Mouse (Mus musculus) midbrain, embryonic 16.5 days (tissue): Measurements from ENCODE around the gene Zbtb3. TPM values are rescaled to one million over a fixed set of nuclear protein-coding genes. Genes with fewer than 3 reads are reported as not detected.

Experiments used
- ATAC-seq: fragments of 200-750 bp; cut with Nextera tagmentation; 2 replicates; pipeline ENCODE4 v1.8.0; 2017; ENCODE audit warnings: moderate TSS enrichment
- H3K27ac ChIP-seq: fragments of 300-500 bp; sonication (generic); 2 replicates; pipeline ENCODE4 v1.5.1; 2014; ENCODE audit warnings: mild to moderate bottlenecking, low read length, mixed read lengths
- H3K27me3 ChIP-seq: fragments of 300-500 bp; sonication (generic); 2 replicates; pipeline ENCODE4 v1.6.1; 2014; ENCODE audit warnings: low read depth, low read length, mixed read lengths; ENCODE audit not compliant: control insufficient read depth, insufficient read depth
- H3K36me3 ChIP-seq: fragments of 300-500 bp; sonication (generic); 2 replicates; pipeline ENCODE4 v1.6.1; 2014; ENCODE audit warnings: mild to moderate bottlenecking, low read length, moderate library complexity, mixed read lengths; ENCODE audit not compliant: control insufficient read depth, insufficient read depth
- H3K4me1 ChIP-seq: fragments of 300-500 bp; sonication (generic); 2 replicates; pipeline ENCODE4 v1.6.1; 2014; ENCODE audit warnings: mild to moderate bottlenecking, low read length, mixed read lengths; ENCODE audit not compliant: control insufficient read depth, insufficient read depth
- H3K4me2 ChIP-seq: fragments of 300-500 bp; sonication (generic); 2 replicates; pipeline ENCODE4 v1.6.1; 2014; ENCODE audit warnings: mild to moderate bottlenecking, low read length, mixed read lengths
- H3K4me3 ChIP-seq: fragments of 300-500 bp; sonication (generic); 2 replicates; pipeline ENCODE4 v1.5.1; 2014; ENCODE audit warnings: low read depth, mild to moderate bottlenecking, low read length, moderate library complexity, mixed read lengths
- H3K9ac ChIP-seq: fragments of 300-500 bp; sonication (generic); 2 replicates; pipeline ENCODE4 v1.6.1; 2014; ENCODE audit warnings: low read depth, low read length, mixed read lengths
- H3K9me3 ChIP-seq: fragments of 300-500 bp; sonication (generic); replicated peaks from 2 replicates; pipeline ENCODE4 v1.6.1; 2014; ENCODE audit warnings: mild to moderate bottlenecking, low read length, mixed read lengths; ENCODE audit not compliant: control insufficient read depth, poor library complexity, severe bottlenecking
- WGBS: fragments of 180-500 bp; shearing (Covaris S2); extraction: QIAGEN DNeasy Blood & Tissue Kit; methylation state at CpG from one replicate; pipeline ENCODE4 v1.1.7; 2014; 5-methylcytosine and 5-hydroxymethylcytosine counted together
- polyA plus RNA-seq: library from polyadenylated mRNA; unstranded; fragments of >200 nt; fragmentation: Nextera tagmentation; extraction: Ambion mirVana; gene quantifications from 2 replicates; pipeline ENCODE4 v1.2.1, GENCODE M21; 2015

Gene Zbtb3
- polyA plus RNA-seq, 1 experiment from 2014 or later: 7.6 TPM

GRCm38 (mm10) chr19:8790171-8790570 lies 12.2 kb upstream of the Zbtb3 start:
- Histone ChIP-seq H3K4me3 (no peak overlapping the region), H3K4me1 (peaks cover 14% of the 10 kb centered on the region), H3K9ac (no peak overlapping the region), H3K9me3 (no peaks in the 10 kb centered on the region), H3K4me2 (no peak overlapping the region), H3K27ac (no peak overlapping the region), H3K36me3 (peaks cover 24% of the 10 kb centered on the region), H3K27me3 (no peaks in the 10 kb centered on the region)
- 87% methylated on average over 7 of the region's 7 CpGs for WGBS
- no peak for ATAC-seq

GRCm38 (mm10) chr19:8798264-8798946 lies 4.0 kb upstream of the Zbtb3 start, which contains the start of gene Polr2g:
TSS of gene Polr2g (minus strand) at chr19:8798577.
- peak within 1 kb of the TSS; percentile 72 for H3K9ac ChIP-seq
- peaks cover 16% of the 10 kb centered on the region for H3K36me3 ChIP-seq
- ATAC-seq: peak; percentile 75
- peaks cover 25% of the 10 kb centered on the region for H3K4me1 ChIP-seq
- H3K4me3 ChIP-seq: peak within 1 kb of the TSS; percentile 68
- H3K27ac ChIP-seq: peak within 1 kb of the TSS; percentile 60
- H3K4me2 ChIP-seq: peak within 1 kb of the TSS; percentile 93
- no peaks in the 10 kb centered on the region for H3K9me3 ChIP-seq
- 2% methylated on average over 25 of the region's 25 CpGs for WGBS
- no peaks in the 10 kb centered on the region for H3K27me3 ChIP-seq

GRCm38 (mm10) chr19:8798947-8799315 lies 3.4 kb upstream of the Zbtb3 start:
- H3K27me3 ChIP-seq: no peaks in the 10 kb centered on the region
- ATAC-seq: no peak
- H3K9me3 ChIP-seq: no peaks in the 10 kb centered on the region
- H3K9ac ChIP-seq: no peak overlapping the region
- H3K4me1 ChIP-seq: peaks cover 26% of the 10 kb centered on the region
- H3K4me3 ChIP-seq: no peak overlapping the region
- H3K4me2 ChIP-seq: peak overlapping the region; percentile 93
- peaks cover 11% of the 10 kb centered on the region for H3K36me3 ChIP-seq
- H3K27ac ChIP-seq: no peak overlapping the region

GRCm38 (mm10) chr19:8803204-8803780 lies 937 bp downstream of the Zbtb3 start:
- Histone ChIP-seq H3K27ac (peak overlapping the region; percentile 95), H3K36me3 (peaks cover 7% of the 10 kb centered on the region), H3K4me2 (peak overlapping the region; percentile 67), H3K27me3 (no peaks in the 10 kb centered on the region), H3K9ac (peak overlapping the region; percentile 74; the same call in 1 of the 2 replicates), H3K4me3 (peak overlapping the region; percentile 70), H3K4me1 (peaks cover 14% of the 10 kb centered on the region), H3K9me3 (no peaks in the 10 kb centered on the region)
- 87% methylated on average over 9 of the region's 9 CpGs for WGBS
- no peak for ATAC-seq

- Histone ChIP-seq H3K9me3 (no peaks in the 10 kb centered on the region), H3K4me1 (peaks cover 14% of the 10 kb centered on the region), H3K9ac (no peak overlapping the region), H3K4me2 (no peak overlapping the region), H3K36me3 (peaks cover 7% of the 10 kb centered on the region), H3K27me3 (no peaks in the 10 kb centered on the region), H3K27ac (no peak overlapping the region), H3K4me3 (no peak overlapping the region)
- ATAC-seq: no peak
- WGBS: 92% methylated on average over 11 of the region's 11 CpGs
Observed at GRCm38 (mm10) chr19:8803879-8804660, 1.7 kb downstream of the Zbtb3 start.

- H3K9me3 ChIP-seq: no peaks in the 10 kb centered on the region
- H3K4me1 ChIP-seq: peaks cover 11% of the 10 kb centered on the region
- H3K36me3 ChIP-seq: peaks cover 10% of the 10 kb centered on the region
Observed at GRCm38 (mm10) chr19:8806810-8807209, 4.5 kb downstream of the Zbtb3 start.

GRCm38 (mm10) chr19:8815812-8816211 lies 13.5 kb downstream of the Zbtb3 start:
- peaks cover 28% of the 10 kb centered on the region for H3K4me1 ChIP-seq
- no peaks in the 10 kb centered on the region for H3K9me3 ChIP-seq
- peaks cover 5% of the 10 kb centered on the region; the same call in 1 of the 2 replicates for H3K36me3 ChIP-seq
- WGBS: 72% methylated on average over 11 of the region's 11 CpGs
- H3K27me3 ChIP-seq: no peaks in the 10 kb centered on the region
- no peak overlapping the region for H3K4me3 ChIP-seq
- no peak overlapping the region for H3K27ac ChIP-seq
- no peak overlapping the region for H3K4me2 ChIP-seq
- ATAC-seq: no peak
- H3K9ac ChIP-seq: no peak overlapping the region

More at GRCm38 (mm10) chr19:8806810-8807209, 4.5 kb downstream of the Zbtb3 start:
- Histone ChIP-seq H3K4me2 (no peak overlapping the region), H3K27ac (no peak overlapping the region), H3K4me3 (no peak overlapping the region), H3K9ac (no peak overlapping the region), H3K27me3 (no peaks in the 10 kb centered on the region)
- no peak for ATAC-seq
- 93% methylated on average over 5 of the region's 5 CpGs for WGBS

GRCm38 (mm10) chr19:8817001-8817400 lies 14.6 kb downstream of the Zbtb3 start:
- 30% methylated on average over 3 of the region's 3 CpGs for WGBS
- H3K9ac ChIP-seq: peak overlapping the region; percentile 28; the same call in 1 of the 2 replicates
- H3K27me3 ChIP-seq: no peaks in the 10 kb centered on the region
- no peak for ATAC-seq
- 0 out of 2 replicates have a peak, but pooled peaks cover 2% of the 10 kb centered on the region for H3K36me3 ChIP-seq
- no peak overlapping the region for H3K27ac ChIP-seq
- no peak overlapping the region for H3K4me3 ChIP-seq
- H3K4me2 ChIP-seq: peak overlapping the region; percentile 35
- H3K9me3 ChIP-seq: no peaks in the 10 kb centered on the region
- H3K4me1 ChIP-seq: peaks cover 35% of the 10 kb centered on the region
